Mouse (Mus musculus) kidney, postnatal 10 days (tissue): ENCODE measurements around the gene Rabggta.

Source experiments
- DNase-seq: peaks from one replicate; pipeline ENCODE4 v3.0.0; 2021; ENCODE audit warnings: mixed read lengths

Gene Rabggta

DNA sequence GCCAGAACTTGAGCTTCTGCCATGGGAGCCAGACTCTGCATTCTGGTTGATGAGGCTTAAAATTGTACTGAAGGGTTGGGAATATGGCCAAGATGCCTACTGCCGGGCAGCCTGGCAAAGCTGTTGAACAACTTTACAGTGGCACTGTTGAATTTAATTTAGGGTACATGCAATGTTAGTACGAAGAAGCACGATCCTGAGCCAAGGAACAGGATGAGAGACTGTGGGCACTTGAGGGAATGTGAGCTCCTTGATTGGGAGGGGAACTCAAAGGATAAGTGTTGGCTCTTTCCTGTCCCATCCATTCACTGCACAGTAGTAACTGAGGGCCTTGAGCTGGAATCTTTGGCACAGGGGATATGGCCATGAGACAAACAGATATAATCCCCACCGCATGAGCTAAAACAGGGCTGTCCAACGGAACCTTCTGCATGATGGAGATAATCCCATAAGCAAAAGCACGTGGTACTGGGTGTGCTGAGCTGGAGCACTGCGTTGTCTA, 8.5 kb upstream of the Rabggta start:
- no peak for DNase-seq

DNA sequence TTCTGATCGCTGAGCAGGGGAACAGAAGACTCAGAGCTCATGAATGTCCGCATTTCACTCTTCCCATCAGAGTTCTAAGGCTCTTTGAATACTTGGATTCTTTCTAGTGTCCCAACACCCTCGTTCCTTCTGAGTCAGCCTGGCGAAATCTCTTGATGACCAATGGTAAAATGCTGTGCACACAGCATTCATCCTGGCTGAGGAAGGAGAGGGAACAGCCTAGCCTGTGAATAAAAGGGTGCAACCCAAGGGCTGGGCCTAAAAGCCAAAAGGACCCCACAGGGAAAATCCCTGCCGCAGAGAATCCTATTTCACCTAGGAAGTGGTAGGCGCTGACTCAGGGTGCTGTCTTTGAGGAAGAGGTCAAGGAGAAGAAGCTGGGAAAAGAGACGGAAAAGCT, 8.1 kb upstream of the Rabggta start:
- no peak for DNase-seq

DNA sequence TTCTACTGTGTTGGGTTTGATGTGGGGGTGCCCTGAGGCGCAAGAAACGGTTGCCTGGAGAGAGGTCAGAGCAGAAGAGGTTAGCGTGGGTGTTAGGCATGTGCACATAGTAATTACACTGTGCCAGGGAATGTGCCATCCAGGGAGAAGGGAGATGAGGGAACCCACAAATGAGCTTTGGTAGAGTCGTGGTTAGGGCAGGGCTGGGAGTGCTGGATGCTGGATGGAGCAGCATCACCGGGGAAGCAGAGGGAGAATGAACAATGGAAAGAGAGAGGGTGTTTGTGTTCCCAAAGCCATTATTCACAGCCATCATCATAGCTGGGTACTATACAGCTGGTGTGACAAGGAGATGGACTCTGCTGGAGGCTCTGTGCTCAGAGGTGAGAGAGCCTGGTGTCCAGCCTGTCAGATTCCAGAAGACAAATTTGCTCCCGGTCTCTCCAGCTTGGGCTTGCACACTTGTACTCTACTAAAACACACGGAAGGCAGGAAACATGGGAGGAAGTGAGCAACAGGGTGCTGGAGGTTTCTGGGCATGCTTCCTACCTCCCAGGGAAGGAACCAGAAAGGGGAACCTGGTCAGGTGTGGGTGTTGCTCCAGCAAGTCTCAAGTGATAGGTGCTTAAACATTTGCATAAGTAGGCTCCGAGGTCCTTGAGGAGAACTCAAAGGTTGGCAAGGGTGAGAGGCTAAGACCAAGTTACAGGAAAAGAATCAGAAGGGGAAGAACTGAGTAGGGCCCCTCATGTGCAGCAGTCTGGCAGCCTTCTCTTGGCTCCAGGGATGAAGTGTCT, 6.0 kb upstream of the Rabggta start:
- no peak for DNase-seq

DNA sequence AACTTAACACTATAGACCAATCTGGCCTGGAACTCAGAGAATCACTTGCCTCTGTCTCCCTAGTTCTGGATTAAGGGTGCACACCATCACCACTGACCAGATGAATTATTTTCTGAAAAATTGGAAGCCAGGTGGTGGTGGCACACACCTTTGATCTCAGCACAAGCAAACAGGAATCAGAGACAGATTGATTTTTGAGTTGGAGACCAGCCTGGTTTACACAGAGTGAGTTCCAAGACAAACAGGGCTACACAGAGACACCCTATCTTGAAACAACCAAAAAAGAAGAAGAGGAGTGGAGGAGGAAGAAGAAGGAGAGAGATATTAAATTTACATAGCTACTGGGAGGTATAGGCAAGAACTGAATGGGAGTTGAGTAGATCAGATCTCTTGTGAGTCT, 4.2 kb upstream of the Rabggta start:
- no peak for DNase-seq

DNA sequence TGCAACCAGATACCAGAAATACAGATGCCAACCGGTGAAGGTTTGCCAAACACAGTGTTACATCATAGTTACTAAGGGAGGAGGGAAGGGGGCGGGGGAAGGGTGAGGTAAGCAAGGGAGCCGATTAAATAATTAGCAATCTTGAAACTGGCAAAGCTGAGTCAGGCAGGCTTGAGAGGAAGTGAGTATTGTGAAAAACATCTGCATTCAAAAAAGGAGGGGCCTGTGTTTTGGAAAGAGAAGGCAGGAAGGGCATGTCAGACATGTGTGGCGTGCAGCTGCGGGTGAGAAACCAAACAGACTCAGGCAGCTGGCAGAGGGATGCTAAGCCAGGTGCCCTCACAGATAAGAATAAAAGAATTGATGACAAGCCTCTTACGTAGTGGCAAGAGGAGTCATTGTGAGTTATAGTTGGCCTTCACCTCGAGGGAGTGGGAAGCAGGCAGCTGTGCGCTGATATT, 2.4 kb upstream of the Rabggta start:
- peak; percentile 43 for DNase-seq

DNA sequence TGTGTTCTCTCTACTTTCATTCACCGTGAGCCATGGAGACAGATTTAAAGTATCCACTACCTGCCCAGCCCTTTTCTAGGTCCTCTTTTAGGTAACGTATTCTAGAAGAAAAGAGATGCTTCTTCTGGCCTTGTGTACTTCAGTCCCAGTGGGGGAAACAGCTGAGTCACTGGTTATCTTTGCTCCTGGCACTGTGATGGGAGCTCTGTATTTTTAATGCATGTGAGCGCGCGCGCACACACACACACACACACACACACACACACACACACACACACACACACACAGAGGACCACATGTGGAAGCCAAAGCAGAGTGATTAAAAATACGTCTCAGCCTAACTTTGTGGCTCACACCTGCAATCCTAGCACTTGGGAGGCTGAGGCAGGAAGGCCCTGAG, 1.4 kb upstream of the Rabggta start:
- no peak for DNase-seq

DNA sequence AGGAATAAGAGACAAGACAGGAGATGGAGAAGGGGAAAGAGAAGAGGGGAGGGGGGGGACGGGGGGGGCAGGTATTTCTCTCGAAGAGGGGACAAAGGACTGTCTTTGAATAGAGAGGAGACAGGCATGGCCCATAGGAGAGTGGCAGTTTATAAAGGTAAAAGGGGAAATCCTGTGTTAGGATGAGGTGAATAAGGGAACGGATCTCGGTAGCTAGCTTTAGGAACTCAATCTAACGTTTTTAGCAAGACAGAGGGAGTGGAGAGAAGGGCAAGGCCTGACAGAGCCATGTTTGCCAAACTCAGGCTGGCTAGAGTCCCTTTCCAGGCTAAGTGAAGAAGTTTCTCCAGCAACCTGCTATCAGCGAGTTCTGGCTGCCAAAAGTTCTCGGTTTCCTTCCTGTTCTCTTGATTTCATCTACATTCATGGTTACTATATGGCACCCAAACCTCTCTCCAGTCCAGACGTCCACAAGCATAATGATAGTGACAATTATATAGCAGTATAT, 429 bp upstream of the Rabggta start:
- no peak for DNase-seq

DNA sequence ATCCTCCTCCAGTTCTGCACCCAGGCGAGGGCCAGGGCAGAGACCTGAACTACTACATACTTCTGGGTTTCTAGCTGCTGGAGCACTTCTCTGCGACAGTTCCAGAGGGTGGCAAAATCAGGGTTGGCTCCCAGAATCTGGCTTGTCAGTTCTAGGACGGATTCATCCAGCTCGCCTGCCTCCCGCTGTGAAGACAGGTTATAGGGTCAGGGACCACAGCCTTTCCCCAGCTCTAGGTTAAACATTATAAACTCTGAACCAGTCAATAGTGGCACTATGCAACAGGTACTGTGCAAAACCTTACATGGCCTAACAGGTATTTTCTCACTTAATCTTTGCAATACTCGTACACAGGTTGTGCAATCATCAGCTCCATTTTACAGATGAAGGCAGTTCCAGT, 987 bp downstream of the Rabggta start:
- DNase-seq: peak; percentile 48

DNA sequence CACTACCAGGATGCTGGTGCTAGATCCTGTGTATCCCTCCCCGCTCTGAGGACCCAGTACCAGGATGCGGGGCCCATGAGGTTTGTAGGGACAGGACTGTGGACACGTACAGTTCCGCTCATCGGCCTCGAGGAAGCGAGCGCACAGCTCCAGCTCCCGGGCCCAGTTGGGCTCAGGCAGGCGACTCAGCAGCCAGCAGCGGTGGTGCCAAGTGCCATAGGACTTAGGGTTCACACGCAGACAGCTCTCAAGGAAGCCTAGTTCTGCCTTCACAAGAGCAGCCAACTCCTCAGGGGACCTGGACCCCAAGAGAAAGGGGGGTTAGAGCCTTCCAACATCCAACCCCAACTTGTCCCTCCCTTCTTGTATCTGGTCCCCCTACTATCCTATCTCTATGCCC, 1.4 kb downstream of the Rabggta start:
- DNase-seq: peak; percentile 31

DNA sequence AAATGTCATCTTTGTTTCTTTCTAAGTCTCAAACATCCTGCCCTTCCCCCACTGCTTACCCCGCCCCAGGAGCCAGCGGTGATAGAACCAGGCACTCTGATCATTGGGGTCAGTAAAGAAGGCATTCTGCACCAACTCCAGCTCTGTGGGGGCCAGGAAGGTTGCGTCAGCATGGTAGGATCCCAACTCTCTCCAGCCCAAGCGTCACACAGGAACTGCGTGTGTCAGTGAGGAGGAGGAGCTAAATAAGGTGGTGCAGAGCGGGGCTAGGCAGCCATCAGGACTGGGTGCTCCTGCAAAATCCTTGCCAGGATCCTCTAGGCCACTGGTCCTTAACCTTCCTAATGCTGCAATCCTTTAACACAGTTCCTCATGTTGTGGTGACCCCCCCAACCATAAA, 2.3 kb downstream of the Rabggta start:
- DNase-seq: peak; percentile 3

DNA sequence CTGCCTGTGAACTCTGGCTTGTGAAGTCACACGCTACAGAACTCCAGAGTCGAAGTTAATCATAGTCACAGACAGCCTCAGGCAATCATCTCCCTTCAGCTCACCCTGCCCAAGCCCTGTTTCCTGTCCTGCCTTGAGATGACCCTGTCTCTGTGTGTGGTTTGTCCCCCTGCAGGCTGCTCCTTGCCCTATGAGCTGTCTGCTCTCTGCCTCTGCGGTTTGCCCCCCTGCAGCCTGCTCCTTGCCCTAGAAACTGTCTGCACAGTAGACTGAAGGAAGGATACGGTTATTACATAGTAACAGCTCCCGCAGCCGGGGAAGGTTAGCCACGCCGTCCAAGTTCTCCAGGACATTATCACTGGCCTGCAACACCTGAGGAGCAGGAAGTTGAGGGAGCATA, 5.2 kb downstream of the Rabggta start:
- DNase-seq: peak; percentile 68

DNA sequence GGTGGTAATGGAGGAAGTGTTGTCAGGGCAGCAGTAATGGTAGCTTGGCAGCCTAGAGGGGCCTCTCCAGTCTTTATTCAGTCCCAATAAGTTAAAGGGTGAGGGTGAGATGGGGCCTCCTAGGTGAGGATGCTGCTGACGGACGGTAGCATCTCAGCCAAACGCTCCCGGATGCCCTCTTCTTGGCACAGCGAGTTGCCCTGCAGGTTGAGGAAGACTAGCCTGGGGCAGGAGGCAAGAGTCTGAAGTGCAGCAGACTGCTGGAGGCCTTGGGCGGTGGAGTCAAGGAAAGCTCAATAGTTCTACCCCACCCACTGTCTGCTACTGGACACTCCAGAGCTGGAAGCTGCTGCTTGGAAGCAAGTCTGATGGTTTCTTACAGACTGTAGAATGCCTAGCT, 5.8 kb downstream of the Rabggta start:
- DNase-seq: peak; percentile 32

DNA sequence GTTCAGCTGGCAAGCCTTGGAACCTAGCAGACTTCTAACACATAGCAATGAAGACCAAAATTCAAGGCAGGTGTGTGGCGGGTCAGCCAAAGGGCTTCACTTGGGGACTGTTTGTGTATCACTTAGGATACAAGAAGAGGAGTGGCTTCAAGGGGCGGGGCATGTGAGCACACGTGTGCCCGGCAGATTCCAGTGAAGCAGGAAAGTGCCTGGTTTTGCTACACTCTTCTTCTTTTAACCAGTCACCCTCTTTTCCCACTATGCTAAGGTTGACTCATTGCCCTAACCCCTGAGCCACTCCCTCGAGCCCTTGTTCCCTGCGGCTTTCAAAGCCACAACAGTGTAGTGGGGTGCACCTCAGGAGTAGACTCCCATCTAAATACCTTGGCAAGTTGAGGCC, 7.2 kb downstream of the Rabggta start:
- DNase-seq: peak; percentile 38

DNA sequence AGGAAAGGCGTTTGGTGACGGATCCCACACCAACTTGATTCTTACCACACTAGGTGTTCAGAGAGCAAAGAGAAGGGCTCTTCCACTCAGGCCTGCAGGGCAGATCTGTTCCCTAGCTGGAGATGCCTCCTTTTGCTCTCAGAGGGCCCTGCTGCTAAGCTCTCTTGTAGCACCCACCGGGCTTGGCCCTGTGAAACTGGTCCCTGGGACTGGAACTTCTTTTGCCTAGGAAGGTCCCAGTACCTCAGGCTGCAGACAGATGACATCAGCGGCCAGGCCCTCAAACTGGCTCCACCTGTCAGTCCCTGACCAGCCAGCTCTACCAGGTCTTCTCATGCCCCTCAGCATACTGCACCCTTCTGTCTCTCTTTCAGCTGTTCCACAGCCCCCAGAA, 8.3 kb downstream of the Rabggta start, which contains the start of gene Tgm1:
Gene Tgm1, minus strand, starts transcription at position 198 of the 394 bp plus-strand sequence.
- DNase-seq: no peak

DNA sequence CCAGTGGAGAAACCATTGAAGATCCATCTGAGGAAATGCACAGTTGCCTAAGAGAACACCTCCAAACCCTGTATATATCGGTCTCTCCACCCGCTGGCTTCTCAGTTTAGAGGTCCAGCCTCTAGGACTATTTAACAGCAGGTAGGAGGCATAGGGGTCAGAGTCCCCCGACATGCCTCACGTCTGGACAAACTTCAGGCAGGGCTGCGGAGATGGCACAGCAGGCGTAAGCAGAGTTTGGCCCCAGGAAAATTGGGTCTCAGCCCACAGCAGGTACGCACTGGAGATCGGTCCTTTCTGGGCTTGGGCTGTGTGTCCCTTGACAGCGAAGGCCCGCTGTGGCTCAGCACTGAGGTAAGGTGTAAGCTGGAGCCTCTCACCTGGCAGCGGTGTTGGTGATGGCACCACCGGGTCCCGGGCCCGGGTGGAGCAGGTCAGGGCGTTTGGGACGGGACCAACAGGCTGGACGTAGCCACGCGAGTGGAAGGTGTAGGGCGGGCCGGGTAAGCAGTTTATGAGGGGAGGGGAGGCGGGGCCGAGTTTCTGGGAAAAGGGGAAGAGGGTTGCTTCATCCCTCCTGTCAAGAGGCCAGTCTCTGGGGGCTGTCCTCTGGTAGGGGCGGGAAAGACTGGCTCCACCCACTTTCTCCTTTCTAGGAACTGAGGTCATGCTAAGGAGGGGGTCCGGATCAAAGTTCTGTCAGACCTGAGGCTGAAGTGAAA, 8.9 kb downstream of the Rabggta start:
- peak; percentile 66 for DNase-seq

DNA sequence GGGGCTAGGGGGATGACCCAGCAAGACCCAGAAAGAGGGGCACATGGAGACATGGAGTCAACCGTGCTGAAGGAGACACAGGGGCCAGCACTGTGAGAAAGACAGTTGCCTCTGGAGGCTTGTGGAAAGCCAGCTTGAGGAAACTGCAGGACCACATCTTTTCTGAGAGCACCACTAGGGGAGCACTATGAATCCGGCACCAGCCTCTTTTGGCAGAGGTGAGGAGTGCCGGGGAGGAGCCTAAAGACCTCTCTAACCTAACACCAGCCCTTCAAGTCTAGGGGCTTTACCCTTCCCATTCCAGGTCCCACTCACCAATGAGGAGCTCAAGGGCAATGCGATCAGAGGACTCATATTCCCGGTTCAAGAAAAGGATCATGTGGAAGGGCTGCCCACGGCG, 10.3 kb downstream of the Rabggta start:
- no peak for DNase-seq

DNA sequence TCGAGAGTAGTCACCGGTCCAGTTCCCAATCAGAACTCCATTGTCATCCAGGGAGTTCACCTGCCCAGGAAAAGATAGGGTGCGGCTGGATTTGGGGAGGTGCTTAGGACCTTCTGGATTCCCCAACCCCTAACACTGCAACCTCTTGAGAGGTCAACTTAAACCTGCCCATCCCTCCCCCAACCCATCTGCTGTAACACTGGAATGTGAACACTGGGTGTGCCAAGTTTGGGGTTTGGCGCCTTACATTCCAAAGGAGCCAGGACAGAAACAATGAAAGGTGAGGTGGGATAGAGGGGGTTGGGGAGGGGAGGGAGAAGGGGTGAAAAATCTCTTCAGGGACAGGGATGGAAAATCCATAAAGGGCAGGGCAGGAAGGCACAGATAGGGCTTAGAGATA, 12.6 kb downstream of the Rabggta start:
- DNase-seq: no peak

DNA sequence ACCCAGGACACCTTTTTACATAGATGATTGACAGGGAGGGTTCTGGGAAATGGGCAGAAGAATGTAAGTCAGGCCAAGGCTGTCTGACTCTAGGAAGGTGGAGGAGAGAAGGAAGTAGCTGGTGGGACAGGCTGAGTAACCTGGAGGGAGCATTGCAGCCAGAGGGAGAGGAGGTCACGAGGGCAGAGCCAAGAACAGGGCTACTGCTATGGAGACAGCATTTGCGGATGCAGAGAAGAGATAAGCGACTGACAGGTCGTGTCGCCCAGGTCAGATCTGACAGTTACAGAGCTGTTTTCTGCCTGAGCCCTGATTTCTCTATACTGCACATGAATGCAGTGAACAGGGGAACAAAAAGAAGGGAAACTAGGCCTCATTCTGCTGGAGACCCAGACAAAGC, 14.7 kb downstream of the Rabggta start:
- DNase-seq: no peak

DNA sequence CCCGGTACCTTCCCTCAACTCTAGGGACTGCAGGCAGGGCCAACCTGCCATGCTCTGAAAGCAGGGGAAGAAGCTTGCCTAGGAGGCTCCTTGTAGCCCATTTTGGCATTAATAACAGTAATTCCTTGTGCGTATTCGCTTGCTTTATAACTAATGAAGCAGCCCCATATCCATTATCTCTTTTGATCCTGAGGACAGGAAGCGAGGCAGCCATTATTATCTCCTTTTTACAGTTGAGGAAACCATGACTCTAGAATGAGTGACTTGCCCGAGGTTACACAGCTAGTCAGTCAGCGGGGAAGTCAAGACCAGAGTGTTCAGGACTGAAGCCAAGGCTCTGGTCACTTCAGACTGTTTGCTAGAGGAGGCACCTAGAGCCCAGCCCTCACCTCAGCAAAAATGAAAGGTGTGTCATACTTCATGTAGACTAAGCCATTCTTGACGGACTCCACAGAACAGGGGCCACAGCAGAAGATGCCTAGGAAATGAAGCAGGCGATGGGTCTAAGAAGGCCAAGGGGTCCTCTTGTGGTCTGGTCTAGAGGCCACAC, 15.9 kb downstream of the Rabggta start:
- no peak for DNase-seq

DNA sequence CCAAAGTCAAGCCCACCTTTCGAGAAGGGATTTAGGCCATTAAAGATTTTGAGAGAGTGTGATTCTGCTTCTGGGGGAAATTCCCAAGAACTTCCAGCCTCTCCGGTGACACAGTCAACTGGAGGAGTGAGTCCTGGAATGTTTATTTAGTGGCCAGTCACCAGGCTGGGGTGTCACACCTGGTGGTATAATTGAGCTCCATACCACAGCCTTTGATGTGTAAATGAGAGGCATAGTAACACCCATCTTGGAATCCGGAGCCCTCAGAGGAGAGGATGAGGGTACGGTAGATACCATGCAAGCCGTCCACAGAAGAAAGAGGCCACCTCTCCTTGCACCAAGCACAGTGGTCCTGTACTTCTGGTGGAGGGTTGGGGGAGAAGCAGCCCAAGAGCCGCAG, 19.3 kb downstream of the Rabggta start:
- no peak for DNase-seq

DNA sequence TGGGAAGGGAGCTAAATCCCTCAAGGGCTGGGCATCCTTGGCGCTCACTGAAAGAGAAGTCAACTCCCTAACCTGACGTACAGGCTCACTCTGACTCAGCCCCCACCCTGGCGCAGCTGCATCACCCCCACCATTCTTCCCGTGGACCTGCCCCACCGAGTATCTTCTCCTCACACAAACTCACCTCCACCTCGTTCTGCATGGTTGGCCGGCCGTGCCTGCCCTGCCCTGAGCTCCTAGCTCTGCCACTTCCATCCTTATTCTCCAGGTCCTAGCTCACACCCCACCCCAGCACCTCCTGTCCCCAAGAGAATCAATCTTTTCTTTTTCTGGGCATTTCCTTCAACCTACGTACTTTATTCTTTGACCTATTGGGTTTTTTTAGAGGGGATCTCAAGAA, 20.9 kb downstream of the Rabggta start:
- no peak for DNase-seq

DNA sequence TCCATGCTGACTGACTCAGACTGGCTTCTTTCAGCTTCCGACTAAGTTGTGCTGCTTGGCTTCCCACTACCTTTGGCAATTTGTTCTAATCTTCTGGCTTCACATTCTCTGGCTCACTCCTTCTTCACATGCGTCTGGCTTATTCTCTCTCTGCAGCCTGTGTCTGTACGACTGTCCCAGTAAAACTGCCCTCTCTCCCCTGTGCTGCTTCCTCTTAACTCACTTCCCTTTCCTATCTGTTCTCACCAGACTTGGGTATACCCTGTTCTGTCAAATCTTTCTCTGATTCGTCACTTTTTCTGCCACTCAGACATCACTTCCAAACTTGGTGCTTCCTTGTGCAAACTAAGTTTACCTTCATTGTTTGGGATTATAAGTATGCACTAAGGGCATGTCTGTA, 24.8 kb downstream of the Rabggta start:
- no peak for DNase-seq

DNA sequence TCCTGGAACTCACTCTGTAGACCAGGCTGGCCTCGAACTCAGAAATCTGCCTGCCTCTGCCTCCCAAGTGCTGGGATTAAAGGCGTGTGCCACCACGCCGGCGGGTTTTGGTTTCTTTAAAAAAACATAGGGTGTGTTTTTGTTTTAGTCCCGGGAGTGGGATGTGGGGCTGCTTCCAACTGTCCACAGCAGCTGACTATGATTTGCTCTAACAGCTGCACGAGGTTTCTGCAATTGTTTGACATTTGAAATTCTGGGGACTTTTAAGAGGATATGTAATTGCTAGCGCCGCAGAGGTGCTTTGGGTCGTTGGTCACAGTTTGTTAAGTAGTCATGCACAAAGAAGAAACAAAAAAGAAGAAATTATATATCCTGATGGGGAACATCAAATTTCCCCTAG, 32.6 kb downstream of the Rabggta start:
- no peak for DNase-seq

DNA sequence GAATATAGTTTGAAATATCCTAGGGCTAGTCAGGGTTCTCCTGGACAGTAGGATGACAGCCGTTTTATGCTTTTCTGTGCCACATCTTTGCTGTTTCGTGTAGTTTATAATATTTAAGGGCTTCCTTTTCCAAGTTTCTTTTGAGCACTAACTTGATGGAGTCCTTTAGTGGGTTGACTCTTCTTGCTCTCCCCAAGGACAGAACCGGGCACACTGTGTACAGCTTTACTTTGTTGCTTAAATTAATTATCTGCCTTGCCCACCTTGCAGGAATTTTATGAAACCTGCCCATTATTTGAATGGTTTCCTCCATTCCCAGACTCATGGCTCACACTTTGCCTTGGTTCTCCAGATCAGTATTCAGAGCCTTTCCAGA, 40.0 kb downstream of the Rabggta start:
- no peak for DNase-seq
